Mouse (Mus musculus) adrenal gland, adult 2 months (tissue): ENCODE data around the gene Miga2. TPM values are rescaled to one million over a fixed set of nuclear protein-coding genes. Genes with fewer than 3 reads are reported as not detected.

Source experiments
- DNase-seq: peaks from one replicate; pipeline ENCODE4 v3.0.0; 2021
- polyA plus RNA-seq: library from polyadenylated mRNA; depleted of rRNA; stranded (reverse); fragments of >200 nt; gene quantifications from 2 replicates; pipeline ENCODE4 v1.2.3, GENCODE M21; 2012
- total RNA-seq, 2 experiments: library from RNA; stranded (reverse); gene quantifications; 2 replicates each; pipeline ENCODE4 v1.2.3; 2021

Gene Miga2
- total and polyA plus RNA-seq, 3 experiments, result 55.8 to 111 (median 71.7) TPM

GRCm38 (mm10) chr2:30358533-30359531 is 5.2 kb upstream of the Miga2 start, which contains the start of gene Sh3glb2:
TSS of gene Sh3glb2 (minus strand) at chr2:30359337.
- peak; percentile 90 for DNase-seq

GRCm38 (mm10) chr2:30360626-30361025 is 3.4 kb upstream of the Miga2 start:
- DNase-seq, result no peak

- no peak for DNase-seq
Measured at GRCm38 (mm10) chr2:30362865-30363264, 1.2 kb upstream of the Miga2 start.

- DNase-seq, result peak; percentile 67
Measured at GRCm38 (mm10) chr2:30365281-30366069, 1.4 kb downstream of the Miga2 start.

- no peak for DNase-seq
Measured at GRCm38 (mm10) chr2:30366203-30366602, 2.2 kb downstream of the Miga2 start.

- DNase-seq, result no peak
Measured at GRCm38 (mm10) chr2:30371544-30371943, 7.5 kb downstream of the Miga2 start.

GRCm38 (mm10) chr2:30372726-30373125 is 8.7 kb downstream of the Miga2 start:
- no peak for DNase-seq

- DNase-seq, result no peak
Measured at GRCm38 (mm10) chr2:30375893-30376292, 11.9 kb downstream of the Miga2 start.

GRCm38 (mm10) chr2:30377721-30378120 is 13.7 kb downstream of the Miga2 start:
- DNase-seq, result no peak

- DNase-seq, result no peak
Measured at GRCm38 (mm10) chr2:30379307-30379706, 15.3 kb downstream of the Miga2 start.

GRCm38 (mm10) chr2:30380564-30381376 is 16.7 kb downstream of the Miga2 start:
- DNase-seq, result no peak

- peak; percentile 58 for DNase-seq
Measured at GRCm38 (mm10) chr2:30381377-30381725, 17.3 kb downstream of the Miga2 start.

GRCm38 (mm10) chr2:30384814-30385213 is 20.8 kb downstream of the Miga2 start:
- DNase-seq, result no peak

GRCm38 (mm10) chr2:30385591-30385990 is 21.6 kb downstream of the Miga2 start:
- no peak for DNase-seq

GRCm38 (mm10) chr2:30386913-30387312 is 22.9 kb downstream of the Miga2 start:
- DNase-seq, result no peak

GRCm38 (mm10) chr2:30389000-30389399 is 25.0 kb downstream of the Miga2 start:
- no peak for DNase-seq

GRCm38 (mm10) chr2:30392114-30392576 is 28.1 kb downstream of the Miga2 start, which contains the start of gene Dolpp1:
TSS of gene Dolpp1 (plus strand) at chr2:30392254.
- peak; percentile 98 for DNase-seq

- peak; percentile 91 for DNase-seq
Measured at GRCm38 (mm10) chr2:30392577-30393369, 28.7 kb downstream of the Miga2 start.

GRCm38 (mm10) chr2:30393370-30393656 is 29.3 kb downstream of the Miga2 start:
- DNase-seq, result no peak

- no peak for DNase-seq
Measured at GRCm38 (mm10) chr2:30395757-30396156, 31.7 kb downstream of the Miga2 start.

- DNase-seq, result no peak
Measured at GRCm38 (mm10) chr2:30396246-30396645, 32.2 kb downstream of the Miga2 start.
